Mouse (Mus musculus) layer of hippocampus, adult 8-10 months (tissue): ENCODE measurements around the gene Agfg1. TPM values are rescaled to one million over a fixed set of nuclear protein-coding genes. Genes with fewer than 3 reads are reported as not detected.
A peak's percentile ranks its signal among the peaks of the same experiment; 100 is the strongest.

Experiments
- DNase-seq, 2 experiments: peaks; one replicate each; pipeline ENCODE4 v3.0.0; 2022; ENCODE audit warnings: low spot score in 2 of 2
- total RNA-seq, 4 experiments: library from RNA; stranded (reverse); gene quantifications; 2 replicates each; pipeline ENCODE4 v1.2.4; 2022

The Agfg1 gene
- total RNA-seq = 10 to 100 TPM; 61.6 to 70.6 (median 67.7) TPM

- peak; percentile 84 to 91 for DNase-seq
Observed at GRCm38 (mm10) chr1:82839296-82839613, at the start of gene Agfg1. Gene Agfg1, plus strand, starts transcription at chr1:82839483.

GRCm38 (mm10) chr1:82791105-82791504 is 48.2 kb upstream of the Agfg1 start:
- no peak for DNase-seq

- no peak for DNase-seq
Observed at GRCm38 (mm10) chr1:82792238-82792637, 47.0 kb upstream of the Agfg1 start.

- DNase-seq = no peak
Observed at GRCm38 (mm10) chr1:82793110-82793509, 46.2 kb upstream of the Agfg1 start.

- DNase-seq = peak; percentile 39 to 58
Observed at GRCm38 (mm10) chr1:82793986-82794385, 45.3 kb upstream of the Agfg1 start.

- no peak for DNase-seq
Observed at GRCm38 (mm10) chr1:82795211-82795610, 44.1 kb upstream of the Agfg1 start.

- DNase-seq = no peak
Observed at GRCm38 (mm10) chr1:82795702-82796443, 43.4 kb upstream of the Agfg1 start.

- no peak for DNase-seq
Observed at GRCm38 (mm10) chr1:82797088-82797487, 42.2 kb upstream of the Agfg1 start.

GRCm38 (mm10) chr1:82798304-82798703 is 41.0 kb upstream of the Agfg1 start:
- no peak for DNase-seq

GRCm38 (mm10) chr1:82798922-82799321 is 40.4 kb upstream of the Agfg1 start:
- DNase-seq = no peak

- DNase-seq = no peak
Observed at GRCm38 (mm10) chr1:82801105-82801783, 38.0 kb upstream of the Agfg1 start.

- DNase-seq = no peak
Observed at GRCm38 (mm10) chr1:82803608-82804007, 35.7 kb upstream of the Agfg1 start.

- DNase-seq = no peak
Observed at GRCm38 (mm10) chr1:82804059-82804458, 35.2 kb upstream of the Agfg1 start.

- no peak for DNase-seq
Observed at GRCm38 (mm10) chr1:82806391-82806790, 32.9 kb upstream of the Agfg1 start.

GRCm38 (mm10) chr1:82807206-82807605 is 32.1 kb upstream of the Agfg1 start:
- DNase-seq = no peak

GRCm38 (mm10) chr1:82808564-82808963 is 30.7 kb upstream of the Agfg1 start:
- no peak for DNase-seq

GRCm38 (mm10) chr1:82811766-82812165 is 27.5 kb upstream of the Agfg1 start:
- no peak for DNase-seq

GRCm38 (mm10) chr1:82815941-82816716 is 23.2 kb upstream of the Agfg1 start:
- DNase-seq = no peak

- DNase-seq = no peak
Observed at GRCm38 (mm10) chr1:82819366-82819765, 19.9 kb upstream of the Agfg1 start.

GRCm38 (mm10) chr1:82820179-82820578 is 19.1 kb upstream of the Agfg1 start:
- DNase-seq = no peak

GRCm38 (mm10) chr1:82820626-82821186 is 18.6 kb upstream of the Agfg1 start:
- no peak for DNase-seq

GRCm38 (mm10) chr1:82821846-82822245 is 17.4 kb upstream of the Agfg1 start:
- DNase-seq = no peak
